Mouse (Mus musculus): ENCODE measurements around the gene Fli1. TPM values are rescaled to one million over a fixed set of nuclear protein-coding genes. Genes with fewer than 3 reads are reported as not detected.

Gene Fli1
- polyA plus RNA-seq, 1 experiment from 2014 or later, result 68.3 TPM

DNA sequence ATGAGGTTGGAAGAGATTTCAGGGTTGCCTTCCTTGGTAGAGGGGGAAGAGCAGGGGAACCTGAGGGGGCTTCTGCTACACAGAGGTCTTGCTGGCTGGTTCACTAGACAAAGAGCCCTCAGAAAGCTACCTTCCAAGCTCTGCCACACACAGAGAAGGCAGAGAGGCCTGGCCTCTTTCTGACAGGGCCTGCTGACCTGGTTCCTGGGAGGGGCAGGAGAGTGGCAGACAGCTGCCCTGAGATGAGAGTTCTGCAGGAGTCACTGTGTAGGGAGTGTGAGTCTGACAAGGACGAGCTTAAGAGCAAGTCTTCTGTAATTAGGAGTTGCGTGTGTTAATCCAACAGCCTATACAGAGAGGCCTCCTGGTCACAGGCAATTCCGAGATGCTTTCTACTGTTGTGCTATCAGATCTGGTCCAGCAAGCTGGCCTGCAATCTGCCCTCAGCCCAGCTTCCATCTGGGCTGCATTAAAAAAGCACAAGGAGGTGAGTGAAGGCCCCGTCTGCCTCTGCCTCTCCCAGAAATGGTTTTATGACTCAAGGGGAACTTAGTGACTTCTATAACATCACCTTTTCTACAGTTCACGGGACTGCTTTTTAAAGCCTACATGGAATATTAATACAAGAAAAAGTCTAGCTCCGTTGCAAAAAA is 28.1 kb downstream of the Fli1 start:
- WGBS, result 16% methylated on average over 6 of the region's 6 CpGs
- H3K4me1 ChIP-seq (ENCODE audit: control insufficient read depth, insufficient read depth, low read length), result peaks cover 23% of the 10 kb centered on the region
- no peak overlapping the region for H3K9ac ChIP-seq (ENCODE audit: low read length)
- no peaks in the 10 kb centered on the region for H3K9me3 ChIP-seq (ENCODE audit: control insufficient read depth, low read length)
- DNase-seq (ENCODE audit: low spot score) (peak; percentile 44), ATAC-seq (ENCODE audit: insufficient number of reproducible peaks, low FRiP score, low TSS enrichment, low read depth) (no peak)
- H3K27ac ChIP-seq (replicated peaks; ENCODE audit: low read depth, low read length), result peak overlapping the region; percentile 10
- no peak overlapping the region for H3K4me2 ChIP-seq (ENCODE audit: low read depth, severe bottlenecking)
- no peaks in the 10 kb centered on the region for H3K36me3 ChIP-seq (ENCODE audit: control insufficient read depth, insufficient read depth, low read length)
- no peaks in the 10 kb centered on the region for H3K27me3 ChIP-seq (ENCODE audit: control insufficient read depth, insufficient read depth, low read length)
- no peak overlapping the region for H3K4me3 ChIP-seq (ENCODE audit: low read depth, low read length)

GRCm38 (mm10) chr9:32513471-32513870 is 29.2 kb downstream of the Fli1 start:
- H3K4me1 ChIP-seq (ENCODE audit: control insufficient read depth, insufficient read depth, low read length), result peaks cover 22% of the 10 kb centered on the region
- no peaks in the 10 kb centered on the region for H3K9me3 ChIP-seq (ENCODE audit: control insufficient read depth, low read length)
- DNase-seq (ENCODE audit: low spot score), result no peak
- no peaks in the 10 kb centered on the region for H3K27me3 ChIP-seq (ENCODE audit: control insufficient read depth, insufficient read depth, low read length)
- no peak overlapping the region for H3K4me2 ChIP-seq (ENCODE audit: low read depth, severe bottlenecking)
- WGBS, result 57% methylated on average over 2 of the region's 2 CpGs
- no peak overlapping the region for H3K27ac ChIP-seq (replicated peaks; ENCODE audit: low read depth, low read length)
- H3K9ac ChIP-seq (ENCODE audit: low read length), result no peak overlapping the region
- H3K4me3 ChIP-seq (ENCODE audit: low read depth, low read length), result no peak overlapping the region
- no peaks in the 10 kb centered on the region for H3K36me3 ChIP-seq (ENCODE audit: control insufficient read depth, insufficient read depth, low read length)
- no peak for ATAC-seq (ENCODE audit: insufficient number of reproducible peaks, low FRiP score, low TSS enrichment, low read depth)

DNA sequence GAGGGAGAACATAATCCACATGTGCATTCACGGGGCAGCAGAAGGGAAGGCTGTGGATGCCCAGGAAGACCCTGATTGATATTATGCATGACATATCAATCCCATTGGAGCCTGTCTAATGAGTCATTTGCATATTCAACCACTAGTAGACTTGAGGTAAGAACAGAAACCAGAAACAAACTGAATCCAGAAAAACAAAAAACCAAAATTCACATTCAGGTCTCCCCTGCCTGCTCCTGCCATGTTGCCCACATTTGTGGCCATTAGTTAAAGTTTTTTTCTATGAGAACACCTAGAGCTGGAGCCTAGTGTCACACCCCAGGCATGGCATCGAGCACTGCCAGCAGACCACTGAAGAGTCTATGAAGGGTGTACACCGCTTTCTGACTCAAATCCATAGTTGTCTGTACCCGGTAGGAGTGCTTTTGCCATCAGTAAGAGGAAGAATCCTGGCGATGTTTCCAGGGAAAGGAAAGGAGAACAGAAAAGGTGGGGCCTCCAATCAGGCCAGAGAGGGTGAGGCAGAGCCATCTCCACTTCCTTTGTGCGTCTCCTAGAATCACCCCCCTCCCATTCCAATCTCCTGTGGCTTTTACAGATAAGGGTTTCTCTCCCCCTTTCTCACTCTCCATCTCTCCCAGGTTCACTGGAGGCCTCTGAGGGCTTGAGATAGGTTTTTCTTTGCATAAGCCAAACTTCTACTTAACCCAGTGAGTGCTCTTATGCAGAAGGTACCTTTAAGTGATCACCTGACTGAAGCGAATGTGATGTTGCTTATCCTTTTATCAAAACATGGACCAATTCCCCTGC is 32.0 kb downstream of the Fli1 start:
- Histone ChIP-seq H3K4me2 (ENCODE audit: low read depth, severe bottlenecking) (no peak overlapping the region), H3K9me3 (ENCODE audit: control insufficient read depth, low read length) (no peaks in the 10 kb centered on the region), H3K4me1 (ENCODE audit: control insufficient read depth, insufficient read depth, low read length) (peaks cover 38% of the 10 kb centered on the region), H3K9ac (ENCODE audit: low read length) (no peak overlapping the region), H3K4me3 (ENCODE audit: low read depth, low read length) (no peak overlapping the region), H3K36me3 (ENCODE audit: control insufficient read depth, insufficient read depth, low read length) (no peaks in the 10 kb centered on the region), H3K27ac (replicated peaks; ENCODE audit: low read depth, low read length) (0 out of 2 replicates have a peak overlapping the region, but pooled peaks have one; percentile 21), H3K27me3 (ENCODE audit: control insufficient read depth, insufficient read depth, low read length) (no peaks in the 10 kb centered on the region)
- WGBS, result 89% methylated on average over 7 of the region's 7 CpGs
- ATAC-seq (ENCODE audit: insufficient number of reproducible peaks, low FRiP score, low TSS enrichment, low read depth) (no peak), DNase-seq (ENCODE audit: low spot score) (no peak)

- H3K4me1 ChIP-seq (ENCODE audit: control insufficient read depth, insufficient read depth, low read length), result peaks cover 36% of the 10 kb centered on the region
- 70% methylated on average over 7 of the region's 7 CpGs for WGBS
These were observed 32.9 kb downstream of the Fli1 start for GRCm38 (mm10) chr9:32509706-32510156.

GRCm38 (mm10) chr9:32508648-32509047 is 34.0 kb downstream of the Fli1 start:
- DNase-seq (ENCODE audit: low spot score), result no peak
- Histone ChIP-seq H3K27ac (replicated peaks; ENCODE audit: low read depth, low read length) (peak overlapping the region; percentile 33; the same call in 1 of the 2 replicates), H3K9me3 (ENCODE audit: control insufficient read depth, low read length) (no peaks in the 10 kb centered on the region), H3K4me1 (ENCODE audit: control insufficient read depth, insufficient read depth, low read length) (peaks cover 33% of the 10 kb centered on the region), H3K36me3 (ENCODE audit: control insufficient read depth, insufficient read depth, low read length) (no peaks in the 10 kb centered on the region), H3K27me3 (ENCODE audit: control insufficient read depth, insufficient read depth, low read length) (no peaks in the 10 kb centered on the region), H3K4me3 (ENCODE audit: low read depth, low read length) (no peak overlapping the region), H3K9ac (ENCODE audit: low read length) (no peak overlapping the region), H3K4me2 (ENCODE audit: low read depth, severe bottlenecking) (no peak overlapping the region)
- 82% methylated on average over 2 of the region's 2 CpGs for WGBS
- no peak for ATAC-seq (ENCODE audit: insufficient number of reproducible peaks, low FRiP score, low TSS enrichment, low read depth)

More at GRCm38 (mm10) chr9:32509706-32510156, 32.9 kb downstream of the Fli1 start:
- H3K9ac ChIP-seq (ENCODE audit: low read length), result no peak overlapping the region
- no peaks in the 10 kb centered on the region for H3K27me3 ChIP-seq (ENCODE audit: control insufficient read depth, insufficient read depth, low read length)
- no peaks in the 10 kb centered on the region for H3K36me3 ChIP-seq (ENCODE audit: control insufficient read depth, insufficient read depth, low read length)
- no peak overlapping the region for H3K4me2 ChIP-seq (ENCODE audit: low read depth, severe bottlenecking)
- ATAC-seq (ENCODE audit: insufficient number of reproducible peaks, low FRiP score, low TSS enrichment, low read depth) (no peak), DNase-seq (ENCODE audit: low spot score) (no peak)
- no peak overlapping the region for H3K4me3 ChIP-seq (ENCODE audit: low read depth, low read length)
- H3K9me3 ChIP-seq (ENCODE audit: control insufficient read depth, low read length), result no peaks in the 10 kb centered on the region
- no peak overlapping the region for H3K27ac ChIP-seq (replicated peaks; ENCODE audit: low read depth, low read length)

- no peaks in the 10 kb centered on the region for H3K36me3 ChIP-seq (ENCODE audit: control insufficient read depth, insufficient read depth, low read length)
- H3K4me3 ChIP-seq (ENCODE audit: low read depth, low read length), result no peak overlapping the region
- H3K27ac ChIP-seq (replicated peaks; ENCODE audit: low read depth, low read length), result peak overlapping the region; percentile 33; the same call in 1 of the 2 replicates
- H3K4me1 ChIP-seq (ENCODE audit: control insufficient read depth, insufficient read depth, low read length), result peaks cover 35% of the 10 kb centered on the region
- H3K27me3 ChIP-seq (ENCODE audit: control insufficient read depth, insufficient read depth, low read length), result no peaks in the 10 kb centered on the region
- no peak overlapping the region for H3K9ac ChIP-seq (ENCODE audit: low read length)
- 18% methylated on average over 8 of the region's 8 CpGs for WGBS
- H3K9me3 ChIP-seq (ENCODE audit: control insufficient read depth, low read length), result no peaks in the 10 kb centered on the region
- DNase-seq (ENCODE audit: low spot score), result no peak
- no peak for ATAC-seq (ENCODE audit: insufficient number of reproducible peaks, low FRiP score, low TSS enrichment, low read depth)
- no peak overlapping the region for H3K4me2 ChIP-seq (ENCODE audit: low read depth, severe bottlenecking)
These were observed 34.5 kb downstream of the Fli1 start for GRCm38 (mm10) chr9:32508118-32508517.

DNA sequence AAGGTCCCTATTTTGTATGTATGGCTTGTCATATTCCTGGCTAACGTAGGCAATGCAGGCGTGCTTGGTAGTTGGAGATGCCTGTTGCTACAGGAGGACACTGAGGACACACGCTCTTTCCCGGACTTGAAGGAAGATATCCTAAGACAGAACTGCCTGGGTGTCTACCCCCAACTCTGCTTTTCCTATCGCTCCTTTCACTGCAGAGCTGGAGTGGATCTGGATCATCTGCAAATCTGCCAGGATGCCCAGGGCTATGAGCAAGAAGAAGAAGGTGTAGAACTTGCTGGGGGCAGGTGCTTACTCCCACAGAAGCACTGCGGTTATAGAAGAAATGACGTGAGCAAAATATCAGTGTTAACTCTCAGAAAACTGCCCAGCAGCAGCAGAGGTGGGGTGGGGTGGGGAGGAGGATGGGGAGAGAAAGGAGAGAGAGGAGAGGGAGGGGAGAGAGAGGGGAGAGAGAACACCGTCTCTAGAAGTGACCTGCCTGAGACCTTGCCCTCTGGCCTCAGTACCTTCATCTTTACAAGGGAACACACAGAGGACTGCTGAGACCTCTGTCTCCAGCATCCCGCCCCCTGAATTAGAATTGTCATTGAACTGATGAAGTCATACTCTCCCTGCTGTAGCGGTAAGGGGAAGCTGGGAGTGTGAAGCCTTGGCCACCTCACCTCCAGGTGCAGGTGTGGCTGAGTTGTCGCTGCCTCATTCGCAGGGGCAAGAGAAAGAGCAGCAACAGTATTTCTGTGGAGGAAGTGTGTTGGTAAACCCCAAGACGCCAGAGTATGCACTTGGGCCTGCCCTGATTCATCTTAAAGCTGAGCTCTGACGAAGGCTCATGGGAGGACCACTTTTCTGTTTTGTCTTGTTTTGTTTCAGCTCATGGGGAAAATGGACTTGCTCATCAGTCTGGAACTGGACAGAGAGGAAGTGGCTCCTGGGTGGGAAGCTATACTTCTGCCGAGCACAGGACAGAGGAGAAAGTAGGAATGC is 35.5 kb downstream of the Fli1 start:
- Histone ChIP-seq H3K4me1 (ENCODE audit: control insufficient read depth, insufficient read depth, low read length) (peaks cover 37% of the 10 kb centered on the region), H3K27ac (replicated peaks; ENCODE audit: low read depth, low read length) (no peak overlapping the region), H3K36me3 (ENCODE audit: control insufficient read depth, insufficient read depth, low read length) (no peaks in the 10 kb centered on the region), H3K4me3 (ENCODE audit: low read depth, low read length) (no peak overlapping the region), H3K27me3 (ENCODE audit: control insufficient read depth, insufficient read depth, low read length) (no peaks in the 10 kb centered on the region), H3K4me2 (ENCODE audit: low read depth, severe bottlenecking) (no peak overlapping the region), H3K9me3 (ENCODE audit: control insufficient read depth, low read length) (no peaks in the 10 kb centered on the region), H3K9ac (ENCODE audit: low read length) (no peak overlapping the region)
- 70% methylated on average over 15 of the region's 15 CpGs for WGBS
- no peak for ATAC-seq (ENCODE audit: insufficient number of reproducible peaks, low FRiP score, low TSS enrichment, low read depth)
- no peak for DNase-seq (ENCODE audit: low spot score)

DNA sequence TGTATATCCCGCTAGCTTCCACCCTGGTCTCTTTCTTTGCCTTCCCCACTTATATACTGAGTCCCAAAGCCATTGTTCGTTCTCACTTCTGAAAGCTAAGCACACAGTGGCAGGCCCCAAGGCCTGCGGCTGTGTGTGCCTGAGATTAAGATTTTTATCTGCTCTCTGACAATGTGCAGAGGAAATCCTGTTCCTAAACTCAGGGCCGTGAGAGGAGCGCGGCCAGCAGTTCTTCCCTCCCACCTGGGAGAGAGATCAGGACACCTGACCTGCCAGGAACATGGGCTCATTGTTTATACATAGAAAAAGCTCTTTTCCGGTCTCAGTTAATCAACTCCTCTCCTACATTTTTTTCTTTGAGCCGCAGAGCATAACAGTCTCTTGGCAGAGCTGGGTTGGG is 36.5 kb downstream of the Fli1 start:
- Histone ChIP-seq H3K4me3 (ENCODE audit: low read depth, low read length) (no peak overlapping the region), H3K9ac (ENCODE audit: low read length) (no peak overlapping the region), H3K9me3 (ENCODE audit: control insufficient read depth, low read length) (no peaks in the 10 kb centered on the region), H3K27ac (replicated peaks; ENCODE audit: low read depth, low read length) (0 out of 2 replicates have a peak overlapping the region, but pooled peaks have one; percentile 21), H3K27me3 (ENCODE audit: control insufficient read depth, insufficient read depth, low read length) (no peaks in the 10 kb centered on the region), H3K36me3 (ENCODE audit: control insufficient read depth, insufficient read depth, low read length) (no peaks in the 10 kb centered on the region), H3K4me2 (ENCODE audit: low read depth, severe bottlenecking) (no peak overlapping the region), H3K4me1 (ENCODE audit: control insufficient read depth, insufficient read depth, low read length) (peaks cover 38% of the 10 kb centered on the region)
- WGBS, result 53% methylated on average over 8 of the region's 8 CpGs
- no peak for ATAC-seq (ENCODE audit: insufficient number of reproducible peaks, low FRiP score, low TSS enrichment, low read depth)
- no peak for DNase-seq (ENCODE audit: low spot score)

Measured in limb, embryonic 11.5 days (tissue).